Mouse (Mus musculus): ENCODE data around the gene Fam183b. TPM values are rescaled to one million over a fixed set of nuclear protein-coding genes. Genes with fewer than 3 reads are reported as not detected.
"Not testable (repeated sequence)": the region's sequence is repeated elsewhere in the genome, so short reads cannot be mapped to it uniquely, and the experiment has no call there.

Gene Fam183b
- 5.2 and 5.4 TPM in 2 replicates for polyA plus RNA-seq (2015; fragmentation: Nextera tagmentation; extraction: Ambion mirVana)

DNA sequence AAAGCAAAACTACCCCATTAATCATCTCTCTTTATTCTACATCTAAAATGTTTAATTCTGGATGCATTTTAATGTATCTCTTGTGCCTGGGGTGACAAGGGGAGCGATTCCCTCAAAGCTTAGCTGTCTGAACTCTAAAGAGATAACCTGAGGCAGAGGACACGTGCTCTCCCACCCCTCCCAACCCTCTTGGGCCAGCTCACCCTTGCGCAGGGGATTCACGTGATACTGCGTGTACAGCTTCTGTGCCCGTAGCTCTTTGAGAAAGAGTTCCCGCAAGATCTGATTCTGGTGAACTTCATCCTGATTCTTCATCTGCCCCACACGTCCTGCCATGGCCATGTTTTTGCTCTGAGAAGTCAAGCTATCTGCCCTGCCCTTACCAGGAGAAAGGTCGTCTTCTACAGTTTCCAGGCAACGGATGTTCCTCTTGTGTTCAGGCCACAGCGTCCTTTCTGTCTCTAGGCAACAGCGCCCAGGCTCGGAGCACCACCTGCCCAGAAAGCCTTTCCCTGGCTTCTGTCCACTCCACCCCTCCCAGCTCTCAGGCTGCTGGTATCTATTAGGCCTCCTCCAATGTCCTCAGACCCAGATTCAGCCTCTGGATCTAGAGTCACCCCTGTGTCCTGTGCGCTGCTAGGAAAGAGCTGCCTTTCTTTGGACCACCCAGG is at the start of gene Fam183b:
Gene Fam183b, minus strand, starts transcription at position 403 of the 671 bp plus-strand sequence.
- Histone ChIP-seq H3K36me3 (ENCODE audit: control insufficient read depth, insufficient read depth, low read length) (no peaks in the 10 kb centered on the region), H3K4me3 (replicated peaks; ENCODE audit: low read length) (no peak within 1 kb of the TSS), H3K27ac (ENCODE audit: low read length) (no peak within 1 kb of the TSS), H3K27me3 (ENCODE audit: control insufficient read depth, insufficient read depth, low read length) (no peaks in the 10 kb centered on the region), H3K9ac (ENCODE audit: low read length) (0 out of 2 replicates have a peak within 1 kb of the TSS, but pooled peaks have one; percentile 23), H3K4me2 (ENCODE audit: low read depth, low read length) (peak within 1 kb of the TSS; percentile 40), H3K4me1 (ENCODE audit: control insufficient read depth, insufficient read depth, low read length) (peaks cover 10% of the 10 kb centered on the region), H3K9me3 (replicated peaks; ENCODE audit: control insufficient read depth, low read length) (no peaks in the 10 kb centered on the region)
- 16% methylated on average over 14 of the region's 14 CpGs for WGBS
- peak; percentile 72 for ATAC-seq (ENCODE audit: insufficient read depth, low FRiP score)

DNA sequence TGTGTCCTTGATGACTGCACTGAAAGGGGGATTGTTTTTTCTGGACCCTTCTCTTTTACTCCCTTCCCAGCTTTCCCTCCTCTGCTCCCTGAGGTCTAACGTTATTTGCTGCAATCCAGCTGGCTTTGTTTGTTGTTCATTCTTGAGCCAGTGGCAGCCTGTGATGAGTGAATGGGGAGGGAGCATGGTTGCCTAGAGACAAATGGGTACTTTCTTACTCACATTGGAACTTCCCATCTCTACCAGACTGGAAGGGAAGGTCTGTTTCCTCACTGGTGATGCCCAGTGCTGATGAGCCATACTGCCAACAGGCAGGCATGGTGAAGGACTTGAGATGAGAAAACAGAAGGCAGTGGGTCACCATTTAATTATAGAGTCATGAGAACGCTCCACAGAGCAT is 48.0 kb upstream of the Fam183b start:
- Histone ChIP-seq H3K36me3 (ENCODE audit: control insufficient read depth, insufficient read depth, low read length) (peaks cover 7% of the 10 kb centered on the region; the same call in 1 of the 2 replicates), H3K9ac (ENCODE audit: low read length) (no peak overlapping the region), H3K4me3 (replicated peaks; ENCODE audit: low read length) (no peak overlapping the region), H3K9me3 (replicated peaks; ENCODE audit: control insufficient read depth, low read length) (no peaks in the 10 kb centered on the region), H3K4me1 (ENCODE audit: control insufficient read depth, insufficient read depth, low read length) (peaks cover 6% of the 10 kb centered on the region; the same call in 1 of the 2 replicates), H3K27ac (ENCODE audit: low read length) (no peak overlapping the region), H3K27me3 (ENCODE audit: control insufficient read depth, insufficient read depth, low read length) (no peaks in the 10 kb centered on the region), H3K4me2 (ENCODE audit: low read depth, low read length) (no peak overlapping the region)
- ATAC-seq (ENCODE audit: insufficient read depth, low FRiP score) = no peak
- WGBS = 58% methylated on average over 2 of the region's 2 CpGs

DNA sequence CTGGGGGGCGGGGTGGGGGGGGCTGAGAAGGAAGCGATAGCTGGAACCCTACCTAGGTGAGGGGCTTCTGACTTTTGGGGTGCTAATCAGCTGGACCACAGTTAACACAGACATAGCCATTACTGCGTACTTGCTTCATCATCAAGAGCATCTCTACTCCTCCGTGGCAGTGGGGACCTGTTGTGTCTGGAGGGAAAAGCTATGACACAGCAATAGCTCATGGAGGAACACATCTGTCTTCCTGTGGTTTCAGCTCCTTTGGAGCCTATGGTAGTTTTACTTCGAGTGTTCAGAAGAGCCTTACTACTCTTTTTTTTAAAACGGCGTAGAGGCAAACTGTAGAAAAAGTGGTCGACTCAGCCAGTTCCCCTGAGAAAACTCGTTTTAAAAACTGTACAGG is 45.9 kb upstream of the Fam183b start:
- no peak for ATAC-seq (ENCODE audit: insufficient read depth, low FRiP score)

DNA sequence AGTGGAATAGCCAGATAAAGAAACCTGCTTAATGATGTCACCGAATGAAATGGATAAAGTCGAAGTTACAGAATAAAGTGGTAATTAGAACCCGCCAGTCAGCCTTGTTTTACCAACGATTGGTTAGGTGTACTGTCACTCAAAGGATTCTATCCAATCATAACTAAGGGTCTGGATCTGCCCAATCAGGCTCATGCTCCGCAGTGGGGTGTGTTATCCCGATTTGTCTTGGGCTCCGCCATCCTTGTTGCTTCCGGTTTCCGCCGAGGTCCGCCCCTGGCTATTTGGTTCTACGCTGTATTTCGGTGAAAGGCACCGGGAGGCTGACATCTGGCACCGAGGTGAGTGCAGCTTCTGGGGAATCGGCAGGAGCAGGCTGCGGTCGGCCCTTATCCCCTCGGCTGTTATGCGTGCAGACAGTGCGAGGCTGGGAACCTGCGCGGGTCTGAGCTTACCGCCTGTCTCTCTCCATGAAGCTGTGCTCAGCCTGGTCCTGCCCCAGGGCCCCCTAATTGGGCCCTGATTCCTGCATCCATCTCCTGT is 45.2 kb upstream of the Fam183b start, which contains the start of gene Gm12258:
Gene Gm12258, plus strand, starts transcription at position 240 of the 543 bp plus-strand sequence.
- Histone ChIP-seq H3K4me2 (ENCODE audit: low read depth, low read length) (peak within 1 kb of the TSS; percentile 87), H3K27ac (ENCODE audit: low read length) (peak within 1 kb of the TSS; percentile 57), H3K9me3 (replicated peaks; ENCODE audit: control insufficient read depth, low read length) (no peaks in the 10 kb centered on the region), H3K27me3 (ENCODE audit: control insufficient read depth, insufficient read depth, low read length) (no peaks in the 10 kb centered on the region), H3K9ac (ENCODE audit: low read length) (peak within 1 kb of the TSS; percentile 92), H3K4me1 (ENCODE audit: control insufficient read depth, insufficient read depth, low read length) (peaks cover 6% of the 10 kb centered on the region; the same call in 1 of the 2 replicates), H3K4me3 (replicated peaks; ENCODE audit: low read length) (peak within 1 kb of the TSS; percentile 76), H3K36me3 (ENCODE audit: control insufficient read depth, insufficient read depth, low read length) (peaks cover 7% of the 10 kb centered on the region; the same call in 1 of the 2 replicates)
- ATAC-seq (ENCODE audit: insufficient read depth, low FRiP score) = peak; percentile 100
- WGBS = 0% methylated on average over 24 of the region's 24 CpGs

More for the DNA sequence above, 45.9 kb upstream of the Fam183b start:
- H3K4me2 ChIP-seq (ENCODE audit: low read depth, low read length) = peak overlapping the region; percentile 87
- WGBS = 44% methylated on average over 9 of the region's 9 CpGs
- H3K4me1 ChIP-seq (ENCODE audit: control insufficient read depth, insufficient read depth, low read length) = peaks cover 6% of the 10 kb centered on the region; the same call in 1 of the 2 replicates
- no peaks in the 10 kb centered on the region for H3K27me3 ChIP-seq (ENCODE audit: control insufficient read depth, insufficient read depth, low read length)
- H3K36me3 ChIP-seq (ENCODE audit: control insufficient read depth, insufficient read depth, low read length) = peaks cover 7% of the 10 kb centered on the region; the same call in 1 of the 2 replicates
- H3K9me3 ChIP-seq (replicated peaks; ENCODE audit: control insufficient read depth, low read length) = no peaks in the 10 kb centered on the region
- peak overlapping the region; percentile 76 for H3K4me3 ChIP-seq (replicated peaks; ENCODE audit: low read length)
- peak overlapping the region; percentile 92 for H3K9ac ChIP-seq (ENCODE audit: low read length)
- H3K27ac ChIP-seq (ENCODE audit: low read length) = no peak overlapping the region

DNA sequence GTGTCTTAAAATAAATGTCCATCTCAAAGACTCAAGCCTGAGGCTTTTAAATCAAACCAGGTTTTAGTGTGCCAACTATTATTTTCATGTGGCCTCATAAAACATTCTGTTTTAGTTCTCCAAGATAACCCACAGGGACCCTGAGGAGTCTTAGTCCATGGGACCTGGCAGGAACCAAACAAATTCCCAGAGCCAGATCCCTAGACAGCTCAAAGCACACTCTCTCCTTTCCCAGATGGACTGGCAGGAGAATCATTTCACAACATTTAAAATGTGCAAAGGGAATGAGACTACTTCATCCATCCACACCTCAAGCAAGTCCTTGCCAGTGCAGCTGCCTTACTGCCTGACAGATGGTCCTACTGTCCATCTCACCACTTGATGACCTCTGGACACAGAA is 37.2 kb upstream of the Fam183b start, which contains the start of gene Olfr311:
Gene Olfr311, plus strand, starts transcription at position 301 of the 400 bp plus-strand sequence.
- not testable (repeated sequence) for H3K4me2 ChIP-seq (ENCODE audit: low read depth, low read length); H3K4me3 ChIP-seq (replicated peaks; ENCODE audit: low read length); H3K27ac ChIP-seq (ENCODE audit: low read length); ATAC-seq (ENCODE audit: insufficient read depth, low FRiP score); H3K9me3 ChIP-seq (replicated peaks; ENCODE audit: control insufficient read depth, low read length); H3K4me1 ChIP-seq (ENCODE audit: control insufficient read depth, insufficient read depth, low read length); H3K27me3 ChIP-seq (ENCODE audit: control insufficient read depth, insufficient read depth, low read length); H3K9ac ChIP-seq (ENCODE audit: low read length); H3K36me3 ChIP-seq (ENCODE audit: control insufficient read depth, insufficient read depth, low read length)

DNA sequence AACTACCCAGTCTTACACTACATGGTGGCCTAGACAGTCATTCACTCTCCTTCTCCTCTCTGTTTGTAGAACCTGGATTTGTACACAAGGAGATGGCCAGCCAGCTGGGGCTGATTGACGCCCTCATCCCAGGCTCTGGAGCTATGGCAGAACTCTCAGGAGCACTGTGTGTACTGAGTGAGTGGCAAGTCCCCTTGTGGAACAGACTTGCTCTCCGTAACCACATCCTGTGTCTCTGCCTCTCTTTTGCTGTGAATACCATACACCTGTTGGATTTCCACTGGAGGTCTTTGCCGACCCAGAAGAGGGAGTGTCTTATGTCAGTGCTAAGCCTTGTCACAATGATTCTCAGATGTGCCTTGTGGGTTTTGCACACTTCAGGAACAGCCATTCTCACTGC is 30.8 kb upstream of the Fam183b start:
- H3K9me3 ChIP-seq (replicated peaks; ENCODE audit: control insufficient read depth, low read length); H3K27ac ChIP-seq (ENCODE audit: low read length); H3K27me3 ChIP-seq (ENCODE audit: control insufficient read depth, insufficient read depth, low read length); ATAC-seq (ENCODE audit: insufficient read depth, low FRiP score); H3K4me3 ChIP-seq (replicated peaks; ENCODE audit: low read length); H3K36me3 ChIP-seq (ENCODE audit: control insufficient read depth, insufficient read depth, low read length); H3K4me1 ChIP-seq (ENCODE audit: control insufficient read depth, insufficient read depth, low read length); H3K9ac ChIP-seq (ENCODE audit: low read length); H3K4me2 ChIP-seq (ENCODE audit: low read depth, low read length): not testable (repeated sequence)
- 62% methylated on average over 3 of the region's 3 CpGs for WGBS

DNA sequence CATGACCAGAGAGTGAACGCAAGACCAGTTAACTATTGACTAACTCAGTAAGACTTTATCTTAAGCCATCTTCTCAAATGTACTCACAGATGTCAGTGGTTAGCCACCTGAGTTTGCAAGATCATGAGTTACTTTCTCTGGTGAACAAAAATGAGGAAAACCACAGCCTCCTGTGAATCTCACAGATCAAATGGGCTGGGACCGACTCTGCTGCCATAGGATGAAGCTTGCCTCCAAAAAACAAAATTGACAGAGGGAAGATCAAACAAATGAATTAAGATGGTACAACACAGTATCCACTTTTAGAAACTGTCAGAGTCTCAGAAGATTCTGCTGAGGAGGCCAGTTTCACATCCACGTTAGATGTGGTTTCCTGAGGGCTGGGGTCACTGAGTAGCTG is 28.0 kb upstream of the Fam183b start:
- Histone ChIP-seq H3K4me2 (ENCODE audit: low read depth, low read length) (no peak overlapping the region), H3K27me3 (ENCODE audit: control insufficient read depth, insufficient read depth, low read length) (no peaks in the 10 kb centered on the region), H3K9ac (ENCODE audit: low read length) (no peak overlapping the region), H3K36me3 (ENCODE audit: control insufficient read depth, insufficient read depth, low read length) (no peaks in the 10 kb centered on the region), H3K4me3 (replicated peaks; ENCODE audit: low read length) (no peak overlapping the region), H3K4me1 (ENCODE audit: control insufficient read depth, insufficient read depth, low read length) (no peaks in the 10 kb centered on the region), H3K9me3 (replicated peaks; ENCODE audit: control insufficient read depth, low read length) (no peaks in the 10 kb centered on the region), H3K27ac (ENCODE audit: low read length) (no peak overlapping the region)
- 79% methylated on average over 3 of the region's 3 CpGs for WGBS
- ATAC-seq (ENCODE audit: insufficient read depth, low FRiP score) = no peak

DNA sequence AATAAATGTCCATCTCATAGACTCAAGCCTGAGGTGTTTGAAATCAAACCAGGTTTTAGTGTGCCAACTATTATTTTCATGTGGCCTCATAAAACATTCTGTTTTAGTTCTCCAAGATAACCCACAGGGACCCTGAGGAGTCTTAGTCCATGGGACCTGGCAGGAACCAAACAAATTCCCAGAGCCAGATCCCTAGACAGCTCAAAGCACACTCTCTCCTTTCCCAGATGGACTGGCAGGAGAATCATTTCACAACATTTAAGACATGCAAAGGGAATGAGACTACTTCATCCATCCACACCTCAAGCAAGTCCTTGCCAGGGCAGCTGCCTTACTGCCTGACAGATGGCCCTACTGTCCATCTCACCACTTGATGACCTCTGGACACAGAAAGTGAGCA is 27.2 kb upstream of the Fam183b start, which contains the start of gene Olfr312:
Gene Olfr312, plus strand, starts transcription at position 301 of the 400 bp plus-strand sequence.
- not testable (repeated sequence) for H3K36me3 ChIP-seq (ENCODE audit: control insufficient read depth, insufficient read depth, low read length); ATAC-seq (ENCODE audit: insufficient read depth, low FRiP score); H3K4me2 ChIP-seq (ENCODE audit: low read depth, low read length); H3K27ac ChIP-seq (ENCODE audit: low read length); H3K4me1 ChIP-seq (ENCODE audit: control insufficient read depth, insufficient read depth, low read length); H3K9me3 ChIP-seq (replicated peaks; ENCODE audit: control insufficient read depth, low read length); H3K9ac ChIP-seq (ENCODE audit: low read length); H3K4me3 ChIP-seq (replicated peaks; ENCODE audit: low read length); H3K27me3 ChIP-seq (ENCODE audit: control insufficient read depth, insufficient read depth, low read length)

DNA sequence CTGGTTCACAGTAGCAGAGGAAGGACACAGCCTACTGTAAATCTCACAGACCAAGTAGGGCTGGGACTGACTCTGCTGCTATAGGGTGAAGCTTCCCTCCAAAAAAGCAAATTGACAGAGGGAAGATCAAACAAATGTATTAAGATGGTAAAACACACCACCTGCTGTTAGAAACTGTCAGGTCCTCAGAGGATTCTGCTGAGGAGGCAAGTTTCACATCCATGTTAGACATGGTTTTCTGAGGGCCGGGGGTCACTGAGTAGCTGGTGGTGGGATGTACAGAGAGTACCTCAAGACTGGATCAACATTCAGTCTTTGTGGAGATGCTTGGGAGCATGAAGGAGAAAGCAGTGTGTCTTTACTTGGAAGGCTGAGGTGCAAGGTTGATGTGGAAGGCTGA is 13.9 kb upstream of the Fam183b start:
- no peak overlapping the region for H3K4me3 ChIP-seq (replicated peaks; ENCODE audit: low read length)

More for the DNA sequence above, 13.9 kb upstream of the Fam183b start:
- H3K27ac ChIP-seq (ENCODE audit: low read length) = no peak overlapping the region
- no peak overlapping the region for H3K4me2 ChIP-seq (ENCODE audit: low read depth, low read length)
- no peaks in the 10 kb centered on the region for H3K9me3 ChIP-seq (replicated peaks; ENCODE audit: control insufficient read depth, low read length)
- 81% methylated on average over 1 of the region's 1 CpGs for WGBS
- no peak overlapping the region for H3K9ac ChIP-seq (ENCODE audit: low read length)
- H3K36me3 ChIP-seq (ENCODE audit: control insufficient read depth, insufficient read depth, low read length) = no peaks in the 10 kb centered on the region
- H3K4me1 ChIP-seq (ENCODE audit: control insufficient read depth, insufficient read depth, low read length) = no peaks in the 10 kb centered on the region
- no peak for ATAC-seq (ENCODE audit: insufficient read depth, low FRiP score)
- H3K27me3 ChIP-seq (ENCODE audit: control insufficient read depth, insufficient read depth, low read length) = no peaks in the 10 kb centered on the region
